Mouse (Mus musculus): Measurements from ENCODE around the gene Frmd4a.
A peak's percentile ranks its signal among the peaks of the same experiment; 100 is the strongest.

Gene Frmd4a

DNA sequence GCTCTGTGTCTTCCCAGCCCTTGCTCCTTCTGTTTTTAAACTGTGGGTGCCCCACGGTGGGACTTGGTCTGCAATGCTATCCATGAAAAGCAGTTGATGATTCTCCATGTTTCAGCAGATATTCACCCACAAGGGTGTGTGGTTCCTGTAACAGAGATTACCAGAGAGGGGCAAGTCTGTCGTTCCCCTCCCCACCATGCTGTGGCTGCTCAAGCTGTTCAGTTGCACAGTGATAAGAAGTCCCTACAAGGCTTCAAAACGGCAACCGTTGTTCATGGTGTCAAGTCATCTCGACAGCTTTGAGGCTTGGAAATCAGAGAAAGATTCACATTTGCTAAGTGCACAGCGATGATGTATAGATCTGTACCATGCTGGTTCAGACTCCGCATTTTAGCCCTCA, 449.8 kb downstream of the Frmd4a start:
- ATAC-seq (ENCODE audit: insufficient number of reproducible peaks, low FRiP score, low TSS enrichment): no peak

DNA sequence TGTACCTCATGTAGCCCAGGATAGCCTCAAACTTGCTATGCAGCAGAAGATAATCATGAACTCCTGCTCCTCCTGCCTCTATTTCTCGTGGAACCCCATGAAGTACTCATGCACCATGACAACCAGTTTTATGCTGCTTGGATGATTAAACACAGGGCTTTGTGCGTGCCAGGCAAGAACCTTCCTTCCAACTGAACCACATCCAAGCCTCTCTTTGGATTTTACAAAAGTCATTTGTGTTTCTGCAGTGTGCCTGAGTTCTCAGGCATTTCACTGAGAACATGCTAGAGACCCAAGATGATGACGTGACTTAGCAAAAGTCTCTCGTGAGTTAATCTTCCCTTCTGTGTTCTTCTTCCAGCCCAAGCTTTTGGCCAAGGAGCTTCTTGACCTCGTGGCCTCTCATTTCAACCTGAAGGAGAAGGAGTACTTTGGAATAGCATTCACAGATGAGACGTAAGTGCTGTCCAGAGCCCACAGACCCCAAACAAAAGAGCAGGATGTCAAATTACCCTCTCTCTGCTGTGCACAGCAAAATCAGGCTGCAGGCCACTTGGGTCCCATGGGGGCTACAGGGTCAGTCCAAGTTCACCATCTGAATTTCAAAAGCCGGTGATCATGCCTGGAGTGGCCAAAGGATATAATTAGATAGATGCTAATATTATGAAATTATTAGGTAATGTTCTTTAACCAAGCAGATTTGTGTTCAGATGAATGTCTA, 455.4 kb downstream of the Frmd4a start:
- no peak for ATAC-seq (ENCODE audit: insufficient number of reproducible peaks, low FRiP score, low TSS enrichment)

DNA sequence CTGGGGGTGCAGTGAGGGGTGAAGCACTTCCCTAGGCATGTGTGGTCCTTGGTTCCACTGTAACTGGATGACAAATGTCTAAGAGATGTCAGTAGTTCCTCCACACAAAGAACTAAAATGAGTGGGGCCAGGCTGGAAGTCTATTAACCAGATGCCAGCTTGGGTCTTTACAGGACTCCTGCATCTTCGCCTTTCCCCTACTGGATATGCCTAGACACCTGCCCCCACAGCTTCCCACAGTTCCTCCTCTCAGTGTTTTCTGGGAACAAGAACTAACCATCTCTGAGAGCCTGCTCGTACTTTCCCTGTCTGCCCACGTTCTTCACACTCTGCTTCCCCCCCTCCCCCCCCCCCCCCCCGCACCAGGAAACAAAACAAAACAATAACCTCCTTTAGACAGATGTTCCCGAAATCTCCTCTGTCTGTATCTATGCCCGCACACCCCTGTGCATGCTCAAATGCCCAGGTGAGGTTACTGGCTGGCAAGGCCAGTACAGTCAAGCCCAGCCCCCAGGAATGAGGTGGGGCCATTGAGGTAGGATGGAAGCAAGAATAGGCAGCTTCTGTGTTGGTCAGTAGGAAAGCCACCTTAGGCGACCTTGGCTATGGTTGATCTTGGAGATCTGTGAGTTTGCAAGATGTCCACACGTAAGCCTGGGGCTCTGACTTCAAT, 456.5 kb downstream of the Frmd4a start:
- no peak for ATAC-seq (ENCODE audit: insufficient number of reproducible peaks, low FRiP score, low TSS enrichment)

DNA sequence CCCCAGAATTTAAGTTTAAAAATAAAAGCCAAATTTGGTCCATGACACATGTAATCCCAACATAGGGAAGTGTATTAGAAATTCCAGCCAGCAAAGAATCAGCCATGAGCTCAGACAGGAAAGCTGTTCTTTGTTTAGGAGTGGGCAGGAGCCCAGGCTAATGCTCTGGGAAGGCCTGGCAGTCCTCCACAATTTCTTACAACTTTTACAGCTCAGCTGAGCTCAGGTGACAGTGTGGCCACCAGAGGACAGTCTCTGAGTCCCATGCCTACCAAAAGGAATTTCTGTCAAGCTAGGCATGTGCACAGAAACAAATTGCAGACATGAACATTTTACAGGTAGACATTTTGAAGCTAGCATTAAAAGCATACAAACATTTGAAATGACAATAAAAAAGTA, 457.0 kb downstream of the Frmd4a start:
- no peak for ATAC-seq (ENCODE audit: insufficient number of reproducible peaks, low FRiP score, low TSS enrichment)

DNA sequence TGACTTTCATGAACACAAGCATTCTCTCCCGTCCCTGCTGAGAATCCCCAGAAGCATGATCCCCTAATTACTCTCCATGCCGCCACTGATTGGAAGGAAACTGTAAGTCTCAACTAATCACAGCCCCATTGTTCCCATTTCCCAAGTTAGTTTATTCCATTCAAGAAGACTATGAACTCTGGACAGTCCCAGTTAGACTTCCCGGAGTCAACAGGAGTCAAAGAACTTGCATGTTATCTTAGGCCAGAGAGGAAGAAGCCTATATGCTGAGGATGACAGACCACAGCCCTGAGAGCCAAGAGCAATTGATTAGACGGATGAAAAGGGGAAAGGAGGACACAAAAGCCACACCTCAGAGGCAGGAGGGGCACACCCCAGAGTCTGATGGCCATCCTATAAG, 458.5 kb downstream of the Frmd4a start:
- no peak for ATAC-seq (ENCODE audit: insufficient number of reproducible peaks, low FRiP score, low TSS enrichment)

DNA sequence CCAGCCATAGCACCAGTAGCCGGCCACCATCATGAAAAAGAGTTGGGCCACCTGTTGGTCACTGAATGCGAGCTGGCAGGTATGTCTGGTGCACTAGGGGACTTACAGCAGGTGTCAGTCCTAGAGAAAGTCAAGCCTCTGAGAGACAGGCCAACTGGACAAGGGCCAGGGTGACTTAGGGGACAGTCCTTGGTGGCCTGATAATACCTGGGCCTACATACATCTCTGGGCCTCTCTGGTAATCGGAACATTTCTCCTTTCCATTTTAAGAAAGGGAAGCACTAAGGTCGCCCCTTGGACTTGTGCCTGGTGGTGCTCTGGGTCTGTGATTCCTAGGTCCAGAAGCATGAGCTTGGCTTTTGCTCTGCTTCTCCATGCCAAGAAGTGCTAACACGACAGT, 459.1 kb downstream of the Frmd4a start:
- no peak for ATAC-seq (ENCODE audit: insufficient number of reproducible peaks, low FRiP score, low TSS enrichment)

DNA sequence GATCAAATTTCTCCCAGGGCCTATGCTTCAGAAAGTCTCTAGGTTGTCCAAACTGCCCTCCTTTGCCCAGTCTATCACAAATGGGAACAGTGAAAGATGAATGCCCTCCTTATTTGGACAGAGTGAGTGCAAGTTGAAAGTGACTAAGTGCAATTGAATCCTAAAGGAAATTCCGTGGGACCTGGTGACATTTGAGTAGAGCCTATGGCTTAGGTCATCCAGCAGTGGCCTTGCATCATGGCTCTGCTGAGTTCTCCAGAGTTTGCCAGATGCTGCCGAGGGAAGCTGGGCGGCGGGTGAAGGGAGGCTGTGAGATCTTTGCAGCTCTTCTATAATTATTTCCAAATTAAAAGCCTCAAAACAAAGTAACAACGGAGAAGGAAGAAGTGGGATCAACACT, 459.8 kb downstream of the Frmd4a start:
- no peak for ATAC-seq (ENCODE audit: insufficient number of reproducible peaks, low FRiP score, low TSS enrichment)

DNA sequence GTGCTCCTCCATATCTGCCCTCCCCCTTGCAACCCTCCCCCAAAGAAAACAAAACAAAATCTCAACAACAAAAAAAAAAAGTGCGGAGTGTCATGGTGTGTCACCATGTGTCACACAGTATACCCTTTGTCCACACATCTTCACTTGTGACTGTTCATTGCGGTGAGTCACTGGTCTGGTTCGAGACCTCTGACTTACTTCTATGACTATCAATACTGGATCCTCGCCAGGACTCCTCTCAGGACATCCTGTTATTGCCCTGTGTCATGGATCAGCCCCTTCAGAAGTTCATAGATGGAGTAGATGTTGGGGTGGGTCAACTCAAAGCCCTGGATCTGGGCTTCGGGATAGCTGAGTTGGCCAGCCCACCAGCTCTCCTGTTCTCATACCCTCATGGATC, 462.7 kb downstream of the Frmd4a start:
- ATAC-seq (ENCODE audit: insufficient number of reproducible peaks, low FRiP score, low TSS enrichment): no peak

DNA sequence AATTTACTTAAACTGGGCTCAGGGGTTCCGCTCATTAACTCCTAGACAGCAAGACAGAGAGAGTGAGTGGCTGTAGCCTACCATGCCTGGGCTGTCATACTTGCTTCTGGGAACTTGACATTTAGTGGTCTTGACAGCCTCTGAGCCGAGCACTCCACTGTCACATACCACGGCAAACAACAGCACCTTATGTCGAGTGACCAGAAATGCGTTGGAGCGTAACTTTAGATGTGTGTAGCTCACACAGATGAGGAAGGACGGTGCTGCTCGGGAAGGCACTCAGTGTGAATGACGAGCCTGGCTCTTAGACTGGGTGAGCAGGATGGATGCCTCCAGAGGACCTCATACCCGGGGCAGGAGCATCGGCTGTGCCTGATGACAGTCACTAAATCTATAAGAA, 463.6 kb downstream of the Frmd4a start:
- ATAC-seq (ENCODE audit: insufficient number of reproducible peaks, low FRiP score, low TSS enrichment): no peak

DNA sequence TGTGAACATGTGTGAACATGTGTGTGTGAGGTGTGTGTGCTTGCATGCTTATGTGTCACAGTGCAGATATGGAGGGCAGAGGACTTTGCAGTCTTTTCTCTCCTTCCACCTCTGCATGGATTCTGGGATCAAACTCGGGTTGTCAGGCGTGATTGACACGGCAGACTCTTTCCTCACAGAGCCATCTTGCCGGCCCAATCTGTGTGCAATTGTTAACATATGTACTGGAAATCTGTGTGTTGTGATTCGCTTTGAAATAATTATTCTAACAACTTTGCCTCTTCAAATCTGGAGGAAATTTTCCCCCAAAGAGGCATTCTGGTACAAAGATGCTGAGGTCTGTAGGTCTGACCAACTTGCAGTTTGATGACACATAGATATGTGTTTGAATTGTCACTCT, 468.7 kb downstream of the Frmd4a start:
- no peak for ATAC-seq (ENCODE audit: insufficient number of reproducible peaks, low FRiP score, low TSS enrichment)

DNA sequence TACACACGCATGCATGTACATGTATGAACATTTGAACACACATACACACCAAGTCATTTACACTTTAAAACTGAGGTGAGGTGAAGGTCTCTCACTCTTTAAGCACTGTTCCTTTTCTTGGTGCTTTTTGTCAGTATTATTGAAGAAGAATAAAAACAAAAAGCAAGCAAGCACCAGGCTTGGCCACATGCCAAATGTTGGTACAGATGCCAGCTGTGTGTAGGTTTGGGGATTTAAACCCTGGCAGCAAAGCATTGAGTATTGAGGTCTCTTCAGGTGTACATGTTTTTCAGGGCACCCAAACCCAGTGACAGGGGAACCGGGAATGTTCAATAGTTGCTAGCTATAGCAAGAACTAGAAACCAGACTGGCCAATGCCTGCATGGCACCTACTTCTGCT, 469.8 kb downstream of the Frmd4a start:
- ATAC-seq (ENCODE audit: insufficient number of reproducible peaks, low FRiP score, low TSS enrichment): no peak

DNA sequence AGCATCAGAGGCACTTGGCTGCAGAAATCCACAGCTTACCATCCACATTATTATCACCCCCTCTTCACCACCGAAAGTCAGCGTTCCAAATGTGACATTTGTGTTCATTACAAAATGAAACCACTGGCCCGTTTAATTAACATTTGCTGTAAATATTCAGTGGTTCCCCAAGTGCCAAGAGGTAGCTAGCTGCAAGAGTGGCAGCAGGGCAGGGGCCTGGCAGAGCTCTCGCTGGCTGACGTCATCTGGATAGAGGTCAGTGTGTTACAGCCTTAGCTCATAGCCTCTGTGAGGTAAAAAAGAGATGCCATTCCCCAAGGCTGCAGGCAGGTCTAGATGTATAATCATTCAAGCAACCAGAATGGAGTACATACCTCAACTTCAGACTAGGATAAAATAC, 473.3 kb downstream of the Frmd4a start:
- ATAC-seq (ENCODE audit: insufficient number of reproducible peaks, low FRiP score, low TSS enrichment): no peak

DNA sequence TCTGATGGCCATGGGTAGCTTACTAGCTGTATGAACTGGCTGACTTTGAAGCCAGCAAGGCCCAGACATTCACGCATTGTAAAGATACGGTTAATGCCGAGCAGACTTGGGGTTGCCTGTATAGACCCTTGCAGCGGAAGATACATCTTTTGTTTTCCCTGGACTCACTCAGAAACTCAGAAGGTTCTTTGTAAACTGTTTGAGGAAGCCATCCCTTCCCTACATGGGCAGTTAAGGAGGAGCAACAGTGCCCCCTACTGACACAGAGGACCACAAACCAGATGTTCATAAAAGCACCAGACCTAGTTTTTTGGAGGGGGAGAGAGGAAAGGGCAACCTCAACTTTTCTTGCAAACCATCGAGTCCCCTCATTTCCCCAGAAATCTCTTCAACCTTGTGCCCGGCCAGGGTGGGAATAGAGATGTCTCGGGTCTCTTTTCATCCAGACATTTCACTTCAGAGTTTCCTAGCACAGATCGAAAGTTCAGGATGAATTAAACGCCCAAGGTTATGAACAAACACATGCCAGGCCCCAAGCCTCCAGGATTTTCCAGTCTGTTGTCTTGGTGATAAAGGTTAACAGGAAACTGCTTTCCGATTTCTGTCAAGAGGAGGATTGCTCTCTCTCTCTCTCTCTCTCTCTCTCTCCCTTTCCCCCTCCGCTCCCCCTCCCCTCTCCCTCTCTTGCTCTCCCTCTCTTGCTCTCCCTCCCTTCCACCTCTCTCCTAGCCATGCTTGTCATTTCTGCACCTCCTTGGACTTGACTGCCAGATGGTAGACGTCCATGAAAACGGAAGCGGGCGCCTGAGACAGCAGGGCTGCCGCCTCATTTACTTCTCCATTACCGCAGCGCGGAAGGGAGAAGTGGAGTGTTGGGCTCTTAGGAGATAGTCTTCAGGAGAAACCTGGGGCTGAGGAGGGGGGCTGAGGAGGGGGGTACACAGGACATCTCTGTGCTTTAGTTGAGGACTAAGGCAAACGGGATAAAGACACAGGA, 475.3 kb downstream of the Frmd4a start:
- ATAC-seq (ENCODE audit: insufficient number of reproducible peaks, low FRiP score, low TSS enrichment): no peak

DNA sequence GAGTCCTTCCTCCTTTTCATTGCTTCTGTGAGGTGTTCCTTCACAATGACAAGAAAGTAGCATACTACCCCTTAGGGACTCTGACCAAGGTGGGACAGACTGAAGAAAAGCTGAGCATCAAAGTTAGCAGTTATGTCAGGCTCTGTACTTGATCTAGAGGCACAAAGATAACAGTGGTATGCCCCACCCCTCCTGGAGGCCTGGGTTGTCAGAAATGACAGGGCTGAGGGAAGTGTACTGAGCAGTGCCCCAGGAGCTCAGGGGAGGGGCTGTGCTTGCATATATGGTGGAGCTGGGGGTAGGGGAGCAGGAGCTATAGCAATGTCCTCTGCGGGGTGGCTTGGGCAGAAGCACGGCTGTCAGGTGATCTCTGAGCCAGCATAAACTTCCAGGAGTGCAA, 477.0 kb downstream of the Frmd4a start:
- no peak for ATAC-seq (ENCODE audit: insufficient number of reproducible peaks, low FRiP score, low TSS enrichment)

DNA sequence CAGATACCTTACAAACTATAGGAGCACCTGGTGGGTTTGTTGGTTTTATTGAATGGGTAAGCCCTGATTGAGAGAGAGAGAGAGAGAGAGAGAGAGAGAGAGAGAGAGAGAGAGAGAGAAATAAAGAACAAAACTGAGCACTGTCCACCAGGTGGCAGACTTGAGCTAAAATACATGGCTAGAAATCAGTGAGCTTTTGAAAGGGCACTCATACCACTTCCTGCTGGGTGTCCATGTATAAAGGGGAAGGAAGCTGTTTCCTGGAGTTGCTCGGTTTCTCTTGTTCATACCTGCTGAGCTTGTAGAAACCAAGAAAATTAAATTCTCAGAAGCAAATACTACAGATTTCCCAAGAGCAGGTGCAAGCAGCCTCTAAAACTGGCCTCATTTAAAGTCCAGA, 481.7 kb downstream of the Frmd4a start:
- ATAC-seq (ENCODE audit: insufficient number of reproducible peaks, low FRiP score, low TSS enrichment): peak; percentile 32; the same call in 1 of the 2 replicates

DNA sequence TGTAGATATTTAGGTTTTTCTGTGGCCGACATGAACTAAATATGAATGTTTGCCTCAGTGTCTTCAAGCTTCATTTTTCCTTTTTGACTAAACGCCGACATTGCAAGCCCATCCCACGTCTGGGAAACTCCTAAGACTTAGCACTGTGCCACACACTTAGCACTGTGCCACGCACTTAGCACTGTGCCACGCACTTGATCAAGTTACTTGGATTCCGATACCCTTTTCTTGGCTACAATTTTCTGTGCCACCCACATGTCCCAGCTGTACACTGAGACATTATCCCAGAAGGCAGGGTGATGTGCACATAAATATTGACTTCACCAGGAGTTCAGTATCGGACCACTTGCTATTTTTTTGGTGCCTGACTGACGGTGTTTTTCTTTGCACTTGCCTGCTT, 482.4 kb downstream of the Frmd4a start:
- no peak for ATAC-seq (ENCODE audit: insufficient number of reproducible peaks, low FRiP score, low TSS enrichment)

DNA sequence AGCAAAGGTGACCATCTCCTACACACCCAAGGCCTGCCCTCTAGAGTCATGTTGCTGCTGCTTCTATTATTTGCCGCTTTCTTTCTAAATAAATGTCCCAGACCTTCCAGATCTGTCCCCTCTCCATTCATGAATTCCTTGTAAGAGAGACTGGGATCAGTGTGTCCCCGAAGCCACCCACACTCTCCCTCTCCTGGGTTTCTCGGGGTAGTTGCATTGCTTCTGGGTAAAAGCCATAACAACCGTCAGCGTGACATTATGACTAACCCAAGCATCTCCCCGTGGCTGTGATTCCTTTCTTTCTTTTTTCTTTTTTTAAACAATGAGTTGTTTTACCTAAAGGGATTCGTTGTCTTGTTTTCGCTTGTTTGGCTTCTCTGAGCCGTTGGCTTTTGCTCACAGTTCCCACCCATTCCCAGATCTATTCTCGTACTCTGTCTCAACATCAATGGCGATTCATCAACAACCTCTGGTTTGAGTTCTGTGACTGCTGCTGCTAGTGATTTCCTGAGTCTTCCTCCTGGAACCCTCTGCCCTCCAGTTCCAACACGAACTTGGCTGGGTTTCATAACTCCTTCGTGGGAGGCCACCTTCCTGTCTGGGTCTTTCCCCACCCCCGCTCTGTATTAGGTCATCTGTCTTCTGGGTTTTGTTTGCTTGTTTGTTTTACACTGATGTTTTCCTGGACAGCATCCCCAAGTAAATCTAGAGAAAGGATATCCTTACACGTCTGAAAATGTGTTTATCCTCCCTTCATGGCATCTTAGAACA, 483.9 kb downstream of the Frmd4a start:
- no peak for ATAC-seq (ENCODE audit: insufficient number of reproducible peaks, low FRiP score, low TSS enrichment)

DNA sequence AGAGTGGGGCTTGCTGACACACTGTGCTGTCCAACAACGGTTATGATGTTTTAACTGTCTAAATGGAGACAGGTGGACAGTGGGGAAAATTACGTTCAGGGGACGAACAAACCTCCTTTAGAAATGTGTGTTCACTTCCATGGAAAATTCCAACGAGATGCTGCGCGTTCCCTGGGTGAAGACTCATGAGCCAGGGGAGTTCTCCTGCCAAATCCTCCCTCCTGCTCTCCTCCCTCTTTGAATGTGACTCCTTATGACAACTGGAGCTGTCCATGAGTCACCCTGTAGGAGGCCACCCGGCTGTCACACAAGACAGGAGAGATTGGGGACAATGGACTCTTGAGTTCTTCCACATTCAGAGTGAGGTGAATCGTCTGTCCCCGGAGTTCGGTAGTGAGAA, 486.9 kb downstream of the Frmd4a start:
- no peak; the same call in 1 of the 2 replicates for ATAC-seq (ENCODE audit: insufficient number of reproducible peaks, low FRiP score, low TSS enrichment)

DNA sequence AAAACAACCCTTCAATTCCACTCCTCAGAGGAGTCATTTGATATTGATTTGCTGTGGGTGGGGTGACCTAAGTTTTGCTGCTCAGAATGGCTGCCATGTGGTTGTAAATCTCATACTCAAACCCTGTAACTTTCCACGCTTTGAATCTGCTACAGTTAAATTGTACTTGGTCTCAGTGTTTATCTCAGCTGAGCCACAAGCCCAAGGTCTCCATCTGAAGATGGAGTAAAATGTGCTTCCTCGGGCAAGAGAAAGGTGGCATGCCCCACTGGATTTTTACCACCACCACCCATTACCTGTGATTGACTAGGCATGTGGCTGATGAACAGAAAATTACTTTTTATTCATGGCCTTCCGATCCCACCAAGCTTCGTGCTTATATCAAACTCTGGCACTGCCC, 488.2 kb downstream of the Frmd4a start:
- ATAC-seq (ENCODE audit: insufficient number of reproducible peaks, low FRiP score, low TSS enrichment): no peak

DNA sequence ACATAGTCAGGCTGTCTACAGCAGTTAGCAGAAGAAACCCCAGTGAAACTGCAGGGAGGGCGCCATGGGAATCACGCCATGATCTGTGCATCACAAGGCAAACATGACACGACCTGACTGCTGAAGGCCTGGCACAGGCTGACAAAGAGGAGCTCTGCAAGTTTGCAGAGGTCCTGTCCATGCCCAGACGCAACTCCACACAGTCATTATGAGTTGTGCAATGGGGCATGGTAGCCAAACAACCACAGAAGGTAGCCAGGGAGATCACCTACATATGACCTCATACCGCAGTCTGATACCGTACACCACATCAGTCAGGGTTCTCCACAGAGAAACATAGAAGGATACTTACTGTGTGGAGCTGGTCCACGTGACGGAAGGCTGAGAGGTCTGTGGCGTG, 489.1 kb downstream of the Frmd4a start:
- no peak for ATAC-seq (ENCODE audit: insufficient number of reproducible peaks, low FRiP score, low TSS enrichment)
